Mouse (Mus musculus) liver, embryonic 16.5 days (tissue): Measurements from ENCODE around the gene Plac1. TPM values are rescaled to one million over a fixed set of nuclear protein-coding genes. Genes with fewer than 3 reads are reported as not detected.

Experiments
- ATAC-seq: fragments of 200-750 bp; cut with Nextera tagmentation; 2 replicates; pipeline ENCODE4 v1.8.0; 2017; ENCODE audit warnings: low read depth, mild to moderate bottlenecking, moderate number of reproducible peaks, moderate library complexity
- H3K27ac ChIP-seq: fragments of 300-500 bp; sonication (generic); 2 replicates; pipeline ENCODE4 v1.5.1; 2014; ENCODE audit warnings: mild to moderate bottlenecking, low read length
- H3K27me3 ChIP-seq: fragments of 300-500 bp; sonication (generic); 2 replicates; pipeline ENCODE4 v1.6.1; 2014; ENCODE audit warnings: low read depth, low read length, mixed read lengths; ENCODE audit not compliant: control insufficient read depth, insufficient read depth
- H3K36me3 ChIP-seq: fragments of 300-500 bp; sonication (generic); 2 replicates; pipeline ENCODE4 v1.6.1; 2014; ENCODE audit warnings: mild to moderate bottlenecking; ENCODE audit not compliant: control insufficient read depth, insufficient read depth
- H3K4me1 ChIP-seq: fragments of 300-500 bp; sonication (generic); 2 replicates; pipeline ENCODE4 v1.6.1; 2014; ENCODE audit warnings: low read depth, low read length, mixed read lengths; ENCODE audit not compliant: control insufficient read depth
- H3K4me2 ChIP-seq: fragments of 300-500 bp; sonication (generic); 2 replicates; pipeline ENCODE4 v1.6.1; 2014; ENCODE audit warnings: low read depth, low read length, mixed read lengths
- H3K4me3 ChIP-seq: fragments of 300-500 bp; sonication (generic); 2 replicates; pipeline ENCODE4 v1.5.1; 2014; ENCODE audit warnings: low read depth, mild to moderate bottlenecking, low read length
- H3K9ac ChIP-seq: fragments of 300-500 bp; sonication (generic); 2 replicates; pipeline ENCODE4 v1.6.1; 2014; ENCODE audit warnings: low read depth, low read length
- H3K9me3 ChIP-seq: fragments of 300-500 bp; sonication (generic); replicated peaks from 2 replicates; pipeline ENCODE4 v1.6.1; 2016; ENCODE audit warnings: low read length; ENCODE audit not compliant: control insufficient read depth
- WGBS: fragments of 180-500 bp; shearing (Covaris S2); extraction: QIAGEN DNeasy Blood & Tissue Kit; methylation state at CpG from one replicate; pipeline ENCODE4 v1.1.7; 2014; ENCODE audit not compliant: insufficient replicate concordance; 5-methylcytosine and 5-hydroxymethylcytosine counted together
- polyA plus RNA-seq: library from polyadenylated mRNA; unstranded; fragments of >200 nt; fragmentation: Nextera tagmentation; extraction: Ambion mirVana; gene quantifications from 2 replicates; pipeline ENCODE4 v1.2.1, GENCODE M21; 2015

Gene Plac1
- polyA plus RNA-seq, 1 experiment from 2014 or later, result 0.85 TPM

DNA sequence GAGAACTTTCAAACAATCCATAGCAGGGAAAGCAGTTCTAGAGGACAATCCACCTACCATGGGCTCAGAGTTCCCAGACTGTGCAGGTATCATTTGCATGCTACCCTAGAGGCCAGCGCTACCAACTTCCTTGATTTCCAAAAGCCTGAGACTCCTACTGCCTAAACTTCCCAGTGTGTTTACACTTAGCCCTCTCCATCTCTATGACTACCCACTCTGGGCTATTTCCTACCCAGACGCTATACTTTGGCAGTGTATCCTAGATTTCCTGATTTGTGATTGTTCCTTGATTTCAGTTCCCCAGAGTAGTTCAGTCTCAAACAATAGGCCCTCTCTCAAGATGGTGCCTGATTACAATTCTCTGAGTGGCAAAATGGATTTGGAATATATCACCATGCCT is 132.8 kb downstream of the Plac1 start:
- no peaks in the 10 kb centered on the region for H3K27me3 ChIP-seq
- 59% methylated on average over 2 of the region's 2 CpGs for WGBS
- H3K9ac ChIP-seq, result no peak overlapping the region
- no peak for ATAC-seq
- no peak overlapping the region for H3K27ac ChIP-seq
- no peak overlapping the region for H3K4me2 ChIP-seq
- H3K9me3 ChIP-seq, result no peaks in the 10 kb centered on the region
- no peaks in the 10 kb centered on the region for H3K36me3 ChIP-seq
- H3K4me3 ChIP-seq, result no peak overlapping the region
- H3K4me1 ChIP-seq, result no peaks in the 10 kb centered on the region

DNA sequence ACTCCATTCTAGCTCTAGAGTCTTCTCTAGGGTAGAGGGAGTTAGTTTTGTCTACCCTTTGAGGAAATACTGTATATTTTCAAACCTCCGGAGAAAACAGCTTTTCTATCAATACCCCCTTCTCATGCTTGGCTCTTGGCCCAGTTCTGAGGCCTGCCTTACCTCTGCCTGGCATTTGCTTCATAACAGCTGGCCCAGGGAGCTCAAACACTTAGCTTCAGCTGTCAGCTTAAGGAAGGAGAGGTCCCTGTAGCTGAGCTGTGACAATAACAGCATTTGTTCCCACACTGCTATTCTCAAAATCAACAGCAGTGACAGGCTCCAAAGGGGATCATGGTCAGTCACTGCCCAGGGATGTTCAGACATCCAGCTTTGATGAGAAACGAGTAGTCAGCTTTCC is 138.7 kb downstream of the Plac1 start:
- Histone ChIP-seq H3K9me3 (no peaks in the 10 kb centered on the region), H3K4me1 (no peaks in the 10 kb centered on the region), H3K4me3 (no peak overlapping the region), H3K36me3 (no peaks in the 10 kb centered on the region), H3K4me2 (no peak overlapping the region), H3K27ac (no peak overlapping the region), H3K27me3 (no peaks in the 10 kb centered on the region), H3K9ac (no peak overlapping the region)
- ATAC-seq, result no peak
- WGBS, result 62% methylated on average over 2 of the region's 2 CpGs

DNA sequence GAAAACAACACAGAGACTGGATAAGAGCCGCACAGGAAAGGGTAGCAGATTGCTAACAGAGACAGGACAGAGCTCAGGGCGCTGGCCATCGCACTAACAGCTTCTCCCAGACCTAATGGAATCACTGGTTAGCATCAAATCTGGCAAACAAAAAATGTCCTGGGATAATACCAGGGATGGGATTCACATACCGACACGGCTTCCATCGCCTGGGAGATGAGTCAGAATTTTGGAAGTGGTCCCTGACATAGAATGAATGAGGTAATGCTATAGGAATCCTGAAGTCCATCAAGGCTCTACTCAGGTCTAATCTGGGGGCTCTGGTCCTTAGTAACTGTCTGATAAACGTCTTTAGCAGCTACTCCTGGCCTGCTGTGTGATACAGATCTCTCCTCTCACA is 140.0 kb downstream of the Plac1 start:
- Histone ChIP-seq H3K27me3 (no peaks in the 10 kb centered on the region), H3K4me2 (no peak overlapping the region), H3K4me3 (no peak overlapping the region), H3K27ac (no peak overlapping the region), H3K9me3 (no peaks in the 10 kb centered on the region), H3K9ac (no peak overlapping the region), H3K36me3 (no peaks in the 10 kb centered on the region), H3K4me1 (no peaks in the 10 kb centered on the region)
- no peak for ATAC-seq
- 47% methylated on average over 7 of the region's 7 CpGs for WGBS

DNA sequence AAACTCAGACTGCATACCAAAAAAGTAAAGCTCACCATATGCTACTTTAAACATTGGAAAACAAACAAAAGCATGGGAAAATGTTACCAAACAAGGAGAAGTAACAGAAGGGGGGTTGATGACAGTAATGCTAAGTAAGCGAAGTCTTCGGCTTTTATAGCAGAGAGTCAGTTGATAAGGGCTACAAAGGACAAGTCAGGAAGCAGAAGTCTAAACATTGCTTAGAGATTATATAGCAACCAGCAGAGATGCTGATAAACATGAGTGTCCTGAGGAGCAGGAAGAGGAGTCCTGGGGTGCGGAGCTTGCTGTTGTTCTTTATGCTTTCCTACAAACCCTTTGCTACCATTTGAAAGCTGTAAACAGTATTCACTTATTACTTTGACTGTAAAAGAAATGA is 140.6 kb downstream of the Plac1 start:
- Histone ChIP-seq H3K27me3 (no peaks in the 10 kb centered on the region), H3K36me3 (no peaks in the 10 kb centered on the region), H3K4me1 (no peaks in the 10 kb centered on the region), H3K4me3 (no peak overlapping the region), H3K9me3 (no peaks in the 10 kb centered on the region), H3K9ac (no peak overlapping the region), H3K27ac (no peak overlapping the region), H3K4me2 (no peak overlapping the region)
- 37% methylated on average over 3 of the region's 3 CpGs for WGBS
- ATAC-seq, result no peak

DNA sequence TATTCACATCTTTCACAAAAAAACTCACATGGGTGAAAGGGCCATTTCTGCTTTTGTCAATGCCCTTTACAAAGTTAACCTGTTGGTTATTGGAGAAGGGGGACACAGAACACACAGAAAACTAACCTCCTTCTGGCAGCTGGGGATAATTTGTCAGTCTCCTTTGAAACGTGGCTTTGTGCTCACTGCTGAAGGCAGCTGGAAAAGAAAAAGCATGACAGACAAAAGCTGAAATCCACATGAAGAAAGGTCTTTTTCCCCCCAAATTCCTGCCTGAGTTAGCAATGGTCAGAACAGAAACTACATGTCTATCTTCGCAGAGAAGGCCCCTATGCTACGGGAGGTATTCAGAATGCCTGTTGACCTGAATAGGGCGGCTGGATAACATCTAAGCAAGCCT is 141.6 kb downstream of the Plac1 start:
- no peaks in the 10 kb centered on the region for H3K27me3 ChIP-seq
- H3K36me3 ChIP-seq, result no peaks in the 10 kb centered on the region
- no peak overlapping the region for H3K4me3 ChIP-seq
- ATAC-seq, result no peak
- no peaks in the 10 kb centered on the region for H3K4me1 ChIP-seq
- H3K4me2 ChIP-seq, result no peak overlapping the region
- H3K9ac ChIP-seq, result no peak overlapping the region
- WGBS, result 52% methylated on average over 4 of the region's 4 CpGs
- no peaks in the 10 kb centered on the region for H3K9me3 ChIP-seq
- no peak overlapping the region for H3K27ac ChIP-seq

DNA sequence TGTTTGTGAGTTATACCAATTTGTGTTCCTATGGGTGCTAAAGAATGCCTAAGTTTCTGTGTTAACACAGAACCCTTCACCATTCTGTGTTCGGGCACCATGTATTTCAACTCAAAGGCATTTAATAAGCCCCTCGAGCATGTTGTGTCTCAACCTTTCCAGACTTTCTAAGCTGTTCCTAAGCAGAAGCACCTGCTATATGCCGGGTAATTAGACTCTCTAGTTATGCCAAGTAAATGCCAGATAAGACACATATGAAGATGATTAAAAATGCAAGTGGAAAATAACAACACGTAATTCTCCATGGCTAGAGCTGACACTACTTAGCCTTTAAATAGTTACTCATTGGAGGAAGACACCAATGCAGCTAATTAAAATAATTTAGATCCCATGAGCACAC is 142.1 kb downstream of the Plac1 start:
- Histone ChIP-seq H3K4me1 (no peaks in the 10 kb centered on the region), H3K9ac (no peak overlapping the region), H3K4me2 (no peak overlapping the region), H3K27me3 (no peaks in the 10 kb centered on the region), H3K4me3 (no peak overlapping the region), H3K27ac (no peak overlapping the region), H3K9me3 (no peaks in the 10 kb centered on the region), H3K36me3 (no peaks in the 10 kb centered on the region)
- 56% methylated on average over 4 of the region's 4 CpGs for WGBS
- no peak for ATAC-seq

DNA sequence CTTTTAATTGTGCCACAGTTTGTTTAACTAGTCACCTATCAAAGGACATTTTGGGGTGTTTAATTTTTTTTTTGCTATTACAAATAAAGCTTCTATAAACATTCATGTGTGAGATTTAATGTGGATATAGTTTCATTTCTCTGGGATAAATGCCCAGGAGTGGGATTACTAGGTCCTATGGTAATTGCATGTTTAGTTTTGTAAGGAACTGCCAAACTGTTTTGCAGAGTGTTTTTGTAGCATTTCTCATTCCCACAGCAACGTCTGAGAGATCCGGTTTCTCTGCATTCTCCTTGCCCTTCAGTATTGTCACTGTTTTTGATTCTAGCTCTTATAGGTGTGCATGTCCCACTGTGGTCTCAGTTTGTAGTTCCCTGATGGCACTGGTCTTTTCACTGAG is 146.5 kb downstream of the Plac1 start:
- Histone ChIP-seq H3K27ac (no peak overlapping the region), H3K4me1 (peaks cover 4% of the 10 kb centered on the region), H3K9ac (no peak overlapping the region), H3K4me3 (no peak overlapping the region), H3K4me2 (no peak overlapping the region), H3K27me3 (no peaks in the 10 kb centered on the region), H3K9me3 (no peaks in the 10 kb centered on the region), H3K36me3 (no peaks in the 10 kb centered on the region)
- WGBS, result 57% methylated on average over 2 of the region's 2 CpGs
- ATAC-seq, result no peak

GRCm38 (mm10) chrX:53088663-53089292 is 151.1 kb downstream of the Plac1 start:
- WGBS, result 39% methylated on average over 5 of the region's 5 CpGs
- Histone ChIP-seq H3K4me3 (no peak overlapping the region), H3K4me1 (peaks cover 7% of the 10 kb centered on the region), H3K27me3 (no peaks in the 10 kb centered on the region), H3K9ac (no peak overlapping the region), H3K9me3 (no peaks in the 10 kb centered on the region), H3K27ac (peak overlapping the region; percentile 57; the same call in 1 of the 2 replicates), H3K4me2 (0 out of 2 replicates have a peak overlapping the region, but pooled peaks have one; percentile 3), H3K36me3 (no peaks in the 10 kb centered on the region)
- peak; percentile 87 for ATAC-seq

DNA sequence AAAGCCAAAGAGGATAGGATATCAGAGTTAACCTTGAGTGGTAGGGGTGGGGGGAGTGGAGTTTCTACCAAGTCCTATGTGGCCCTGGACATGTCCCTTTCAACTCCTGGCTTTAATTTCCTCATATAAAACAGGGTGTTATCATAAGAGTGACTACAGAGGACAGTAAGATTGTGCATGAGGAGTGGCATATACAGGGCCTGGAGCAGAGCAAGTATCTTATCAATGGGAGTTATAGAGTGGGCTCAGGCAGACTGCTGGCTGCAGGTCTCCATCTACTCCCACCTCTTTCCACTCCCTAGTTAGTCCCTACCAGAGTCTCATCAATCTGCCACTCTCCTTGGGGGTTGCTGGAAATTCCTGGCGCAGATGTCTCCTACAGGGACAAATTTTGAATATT is 152.7 kb downstream of the Plac1 start:
- H3K4me2 ChIP-seq, result no peak overlapping the region
- H3K9me3 ChIP-seq, result no peaks in the 10 kb centered on the region
- no peaks in the 10 kb centered on the region for H3K36me3 ChIP-seq
- ATAC-seq, result no peak
- H3K9ac ChIP-seq, result no peak overlapping the region
- H3K27me3 ChIP-seq, result no peaks in the 10 kb centered on the region; the same call in 1 of the 2 replicates
- WGBS, result 82% methylated on average over 1 of the region's 1 CpGs
- no peak overlapping the region for H3K4me3 ChIP-seq
- peaks cover 7% of the 10 kb centered on the region for H3K4me1 ChIP-seq
- no peak overlapping the region for H3K27ac ChIP-seq
